Mouse (Mus musculus) megakaryocyte, embryonic 14.5 days (primary cell): Measurements from ENCODE around the gene Tvp23a.

Source experiments
- FLI1 ChIP-seq: IDR thresholded peaks from 2 replicates; pipeline ENCODE4 v1.6.1; 2012; ENCODE audit warnings: low read length, inconsistent platforms, mixed read lengths
- GATA1 ChIP-seq: IDR thresholded peaks from 3 replicates; pipeline ENCODE4 v1.6.1; 2012; ENCODE audit warnings: mixed read lengths, low read length, inconsistent platforms, borderline replicate concordance

- TF ChIP-seq FLI1 (no peak), GATA1 (no peak)
Observed at GRCm38 (mm10) chr16:10486993-10487392, 39.8 kb upstream of the Tvp23a start.
